Mouse (Mus musculus): ENCODE measurements around the gene Naa11. TPM values are rescaled to one million over a fixed set of nuclear protein-coding genes. Genes with fewer than 3 reads are reported as not detected.
A peak's percentile ranks its signal among the peaks of the same experiment; 100 is the strongest.

Gene Naa11
- total RNA-seq (2021) = under 1 TPM in 1 of 2 experiments, not detected in 1; 0.16 TPM
- long read RNA-seq, experiment 1 = 0 reads
- long read RNA-seq, experiment 2 = 0 reads

DNA sequence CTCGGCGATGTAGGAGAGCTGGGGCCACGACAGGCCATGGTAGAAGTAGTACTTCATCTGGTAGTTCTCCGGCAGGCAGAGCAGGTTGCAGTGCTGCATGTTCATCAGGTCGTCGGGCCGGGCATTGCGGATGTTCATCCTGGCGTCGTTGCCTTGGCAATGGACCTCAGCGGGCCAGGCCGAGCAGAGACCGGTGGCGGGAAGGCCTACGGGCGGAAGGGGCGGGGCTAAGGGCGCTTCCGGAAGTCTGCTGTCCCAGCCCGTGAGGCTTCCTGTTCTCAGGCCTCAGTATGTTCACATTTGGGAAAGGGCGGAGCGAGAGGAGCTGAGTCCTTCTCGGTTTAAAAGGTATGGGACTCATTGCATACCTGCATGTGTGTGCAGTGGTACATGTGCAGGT lies at the start of gene Naa11:
Gene Naa11 (minus strand): TSS at position 220 of the 400 bp plus-strand sequence.
- intact Hi-C loops (cut with DNase I) = no loop called here
- TF ChIP-seq CTCF (IDR thresholded peaks at IDR 0.05) = no peak
- no peak within 1 kb of the TSS for H3K27ac ChIP-seq
- no peak within 1 kb of the TSS for H3K4me3 ChIP-seq
- DNase-seq (ENCODE audit: extremely low spot score in 1 of 2, low spot score in 2 of 2) = no peak

DNA sequence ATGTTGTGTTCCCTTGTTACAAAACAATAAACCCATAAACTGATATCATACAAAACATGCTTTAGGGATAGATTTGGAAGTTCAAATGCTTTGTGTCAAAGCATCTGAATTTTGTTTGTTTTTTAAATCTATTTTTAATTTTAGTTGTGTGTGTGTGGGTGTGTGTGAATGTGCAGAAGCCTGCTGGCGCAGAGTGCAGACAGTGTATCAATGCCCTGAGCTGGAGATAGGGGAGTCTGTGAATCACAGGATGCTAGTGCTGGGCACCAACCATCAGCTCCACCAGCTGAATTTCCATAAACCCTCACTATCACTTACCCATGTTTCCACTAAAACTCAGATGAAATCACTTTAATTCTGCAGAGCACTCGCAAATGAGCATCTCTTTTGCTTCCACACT lies 40.3 kb upstream of the Naa11 start:
- DNase-seq (ENCODE audit: extremely low spot score in 1 of 2, low spot score in 2 of 2) = no peak
- Histone ChIP-seq H3K27ac (no peak overlapping the region), H3K4me3 (no peak overlapping the region)
- intact Hi-C loops (cut with DNase I) = no loop called here
- TF ChIP-seq CTCF (IDR thresholded peaks at IDR 0.05) = no peak

DNA sequence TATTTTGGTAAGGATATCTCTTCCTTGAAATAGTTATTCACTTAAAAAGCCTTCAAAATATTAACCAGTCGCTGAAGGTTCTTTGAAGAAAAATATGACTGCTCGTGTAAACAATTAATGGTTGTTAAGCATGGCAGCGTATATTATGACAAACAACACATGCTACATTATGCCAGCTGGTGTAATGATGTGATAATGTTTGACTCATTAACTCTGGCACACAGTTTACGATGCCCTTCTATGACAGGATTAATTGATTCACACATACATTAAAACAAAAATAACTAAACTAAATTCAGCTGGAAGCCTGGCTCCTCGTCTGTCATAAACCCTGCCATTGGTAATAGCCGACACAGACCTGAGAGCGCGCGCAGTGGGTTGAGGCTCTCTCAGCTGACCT lies 37.8 kb upstream of the Naa11 start:
- no peak for DNase-seq (ENCODE audit: extremely low spot score in 1 of 2, low spot score in 2 of 2)
- H3K4me3 ChIP-seq = no peak overlapping the region
- no peak overlapping the region for H3K27ac ChIP-seq
- no peak for TF ChIP-seq CTCF (IDR thresholded peaks at IDR 0.05)
- intact Hi-C loops (cut with DNase I) = no loop called here

DNA sequence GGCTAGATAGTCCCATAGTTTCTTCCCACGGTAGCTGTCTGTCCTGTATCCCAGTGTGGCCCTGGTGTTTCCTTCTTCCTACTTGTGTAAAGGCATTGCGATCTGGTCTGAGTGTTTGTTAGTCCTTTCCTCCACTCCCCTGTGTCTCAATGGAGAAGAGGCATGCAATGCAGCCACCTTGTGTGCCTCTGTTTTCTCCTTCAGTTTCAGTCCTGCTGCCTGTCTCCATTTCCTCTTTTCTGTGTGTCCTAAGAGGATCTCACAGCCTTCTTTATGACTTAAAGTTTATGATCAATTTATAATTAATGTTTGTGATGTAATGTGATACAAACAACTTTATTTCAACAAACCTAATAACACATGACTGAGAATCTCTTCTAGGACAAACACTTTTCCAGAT lies 29.5 kb upstream of the Naa11 start:
- no peak for DNase-seq (ENCODE audit: extremely low spot score in 1 of 2, low spot score in 2 of 2)
- no peak overlapping the region for H3K27ac ChIP-seq
- intact Hi-C loops (cut with DNase I) = no loop called here
- no peak for TF ChIP-seq CTCF (IDR thresholded peaks at IDR 0.05)
- no peak overlapping the region for H3K4me3 ChIP-seq

- Histone ChIP-seq H3K27ac (no peak overlapping the region), H3K4me3 (no peak overlapping the region)
- no peak for DNase-seq (ENCODE audit: extremely low spot score in 1 of 2, low spot score in 2 of 2)
- no peak for TF ChIP-seq CTCF (IDR thresholded peaks at IDR 0.05)
- intact Hi-C loops (cut with DNase I) = no loop called here
Observed at GRCm38 (mm10) chr5:97417185-97417584, 25.0 kb upstream of the Naa11 start.

GRCm38 (mm10) chr5:97415837-97416236 lies 23.7 kb upstream of the Naa11 start:
- intact Hi-C loops (cut with DNase I) = no loop called here
- no peak overlapping the region for H3K27ac ChIP-seq
- no peak for TF ChIP-seq CTCF (IDR thresholded peaks at IDR 0.05)
- no peak for DNase-seq (ENCODE audit: extremely low spot score in 1 of 2, low spot score in 2 of 2)
- H3K4me3 ChIP-seq = no peak overlapping the region

- DNase-seq (ENCODE audit: extremely low spot score in 1 of 2, low spot score in 2 of 2) = no peak
- H3K27ac ChIP-seq = no peak overlapping the region
- TF ChIP-seq CTCF (IDR thresholded peaks at IDR 0.05) = no peak
- intact Hi-C loops (cut with DNase I) = no loop called here
- H3K4me3 ChIP-seq = no peak overlapping the region
Observed at GRCm38 (mm10) chr5:97413716-97414115, 21.5 kb upstream of the Naa11 start.

DNA sequence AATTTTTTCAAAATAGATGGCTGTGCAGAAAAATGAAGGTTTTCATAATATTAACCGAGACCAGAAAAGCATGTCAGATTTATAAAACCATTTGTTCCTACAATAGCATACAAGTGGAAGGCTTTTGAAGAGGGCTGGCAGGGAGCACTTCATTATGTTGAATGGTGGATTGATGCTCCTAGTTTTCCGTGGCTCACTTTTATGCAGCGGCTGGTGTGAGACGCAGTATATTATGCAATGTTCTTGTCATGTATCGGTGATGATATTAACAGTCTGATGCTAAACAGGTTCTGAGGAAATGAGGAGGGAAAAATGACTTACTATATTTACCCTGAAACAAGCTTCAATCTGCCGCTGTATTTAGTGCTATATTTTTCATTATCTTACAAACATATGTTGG lies 18.0 kb upstream of the Naa11 start:
- H3K27ac ChIP-seq = no peak overlapping the region
- TF ChIP-seq CTCF (IDR thresholded peaks at IDR 0.05) = no peak
- no peak for DNase-seq (ENCODE audit: extremely low spot score in 1 of 2, low spot score in 2 of 2)

GRCm38 (mm10) chr5:97409234-97409704 lies 17.1 kb upstream of the Naa11 start:
- H3K4me3 ChIP-seq = no peak overlapping the region
- intact Hi-C loops (cut with DNase I) = no loop called here
- H3K27ac ChIP-seq = no peak overlapping the region
- TF ChIP-seq CTCF (IDR thresholded peaks at IDR 0.05) = no peak
- DNase-seq (ENCODE audit: extremely low spot score in 1 of 2, low spot score in 2 of 2) = no peak

More for the DNA sequence above, 18.0 kb upstream of the Naa11 start:
- no peak overlapping the region for H3K4me3 ChIP-seq
- intact Hi-C loops (cut with DNase I) = no loop called here

DNA sequence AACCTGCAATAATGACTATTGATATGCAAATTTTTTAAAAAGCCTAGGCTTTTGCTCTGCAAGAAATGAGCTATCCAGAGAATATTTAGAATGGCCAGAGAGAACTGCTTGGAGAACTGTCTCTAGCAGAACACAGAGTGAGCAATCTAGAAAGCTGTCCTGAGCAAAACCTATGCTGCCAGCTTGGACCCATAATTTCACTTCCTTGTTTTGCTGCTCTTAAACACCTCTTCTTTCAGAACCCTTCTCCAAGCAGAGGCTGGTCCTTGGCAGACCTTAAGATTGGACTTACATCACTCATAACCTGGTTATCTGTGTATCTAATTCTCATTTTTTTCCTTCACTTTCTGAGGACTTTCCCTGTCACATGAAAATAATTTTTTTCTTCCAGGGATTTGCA lies 8.9 kb upstream of the Naa11 start:
- intact Hi-C loops (cut with DNase I) = no loop called here
- H3K27ac ChIP-seq = no peak overlapping the region
- no peak for TF ChIP-seq CTCF (IDR thresholded peaks at IDR 0.05)
- DNase-seq (ENCODE audit: extremely low spot score in 1 of 2, low spot score in 2 of 2) = no peak
- no peak overlapping the region for H3K4me3 ChIP-seq

- no peak for DNase-seq (ENCODE audit: extremely low spot score in 1 of 2, low spot score in 2 of 2)
- no peak for TF ChIP-seq CTCF (IDR thresholded peaks at IDR 0.05)
- Histone ChIP-seq H3K27ac (no peak overlapping the region), H3K4me3 (no peak overlapping the region)
- intact Hi-C loops (cut with DNase I) = no loop called here
Observed at GRCm38 (mm10) chr5:97397585-97397984, 5.4 kb upstream of the Naa11 start.

DNA sequence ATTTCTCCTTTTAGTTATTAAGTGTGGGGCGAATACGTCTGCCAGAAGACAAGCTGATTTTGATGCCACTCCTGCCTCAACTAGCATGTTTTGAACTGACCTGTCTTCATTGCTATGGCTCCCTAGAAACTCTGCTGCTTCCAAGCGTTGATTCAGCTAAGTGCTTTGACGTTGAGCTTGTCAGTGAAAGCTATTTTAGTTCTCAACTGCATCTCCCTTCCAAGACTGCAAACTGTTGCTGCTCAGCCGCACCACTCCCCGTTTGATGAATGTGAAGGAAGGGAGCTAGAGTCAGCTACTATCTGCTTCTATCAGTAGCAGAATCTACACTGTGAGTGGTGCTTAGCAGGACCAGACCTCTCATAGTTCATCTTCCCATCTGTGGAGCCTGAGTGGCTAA lies 4.6 kb downstream of the Naa11 start:
- peak in 1 of 2 experiments; percentile 24 for DNase-seq (ENCODE audit: extremely low spot score in 1 of 2, low spot score in 2 of 2)
- H3K27ac ChIP-seq = no peak overlapping the region
- no peak for TF ChIP-seq CTCF (IDR thresholded peaks at IDR 0.05)
- H3K4me3 ChIP-seq = no peak overlapping the region
- intact Hi-C loops (cut with DNase I) = no loop called here

- intact Hi-C loops (cut with DNase I) = no loop called here
- no peak for DNase-seq (ENCODE audit: extremely low spot score in 1 of 2, low spot score in 2 of 2)
- TF ChIP-seq CTCF (IDR thresholded peaks at IDR 0.05) = no peak
- H3K27ac ChIP-seq = no peak overlapping the region
- no peak overlapping the region for H3K4me3 ChIP-seq
Observed at GRCm38 (mm10) chr5:97384399-97384798, 7.8 kb downstream of the Naa11 start.

Data from left cerebral cortex, adult 2 months (tissue).